Mouse (Mus musculus): ENCODE data around the gene Cdh5. TPM values are rescaled to one million over a fixed set of nuclear protein-coding genes. Genes with fewer than 3 reads are reported as not detected.
A peak's percentile ranks its signal among the peaks of the same experiment; 100 is the strongest.

Gene Cdh5
- polyA plus RNA-seq, 1 experiment: 9.9 TPM

DNA sequence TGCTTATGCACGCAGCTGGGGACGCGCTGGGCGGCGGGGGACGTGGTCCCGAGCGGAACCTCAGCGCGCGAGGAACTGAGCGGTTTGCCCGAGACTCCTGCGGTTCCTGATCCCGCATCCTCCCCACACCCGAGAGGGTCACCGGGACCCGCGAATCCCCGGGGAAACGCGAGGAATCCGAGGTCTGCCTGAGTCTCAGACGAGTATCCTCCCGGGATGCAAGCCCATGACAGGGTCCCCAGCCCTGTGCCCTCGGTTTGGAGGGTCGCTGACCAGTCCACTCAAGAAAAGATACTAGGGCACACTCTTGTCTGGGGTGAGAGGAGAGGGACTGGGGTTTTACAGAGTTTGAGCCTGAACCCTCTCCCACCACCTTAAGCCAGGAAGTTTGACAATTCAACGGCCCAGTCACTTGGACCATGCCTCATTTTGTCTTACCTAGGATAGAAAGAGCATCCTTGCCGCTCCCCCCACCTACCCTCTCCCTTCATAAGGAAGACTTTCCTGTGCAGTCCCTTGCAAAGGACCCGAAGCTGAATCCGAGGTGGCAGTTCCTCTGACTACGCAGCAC lies 69.7 kb downstream of the Cdh5 start:
- no peak for DNase-seq
- TF ChIP-seq POLR2A (IDR thresholded peaks at IDR 0.05; ENCODE audit: borderline replicate concordance, insufficient read depth, low read length) (no peak), CTCF (IDR thresholded peaks at IDR 0.05; ENCODE audit: borderline replicate concordance, insufficient read depth, low read depth, low read length) (no peak)
- H3K4me3 ChIP-seq (replicated peaks; ENCODE audit: insufficient read depth, low read depth, low read length): peak overlapping the region; percentile 3
- peaks cover 3% of the 10 kb centered on the region; the same call in 1 of the 2 replicates for H3K27me3 ChIP-seq (ENCODE audit: control insufficient read depth, insufficient read depth, low read length)
- no peaks in the 10 kb centered on the region for H3K4me1 ChIP-seq (ENCODE audit: control insufficient read depth, insufficient read depth, low read length)
- 5% methylated on average over 32 of the region's 32 CpGs for WGBS
- no peak overlapping the region for H3K27ac ChIP-seq (ENCODE audit: insufficient read depth, low read length)

DNA sequence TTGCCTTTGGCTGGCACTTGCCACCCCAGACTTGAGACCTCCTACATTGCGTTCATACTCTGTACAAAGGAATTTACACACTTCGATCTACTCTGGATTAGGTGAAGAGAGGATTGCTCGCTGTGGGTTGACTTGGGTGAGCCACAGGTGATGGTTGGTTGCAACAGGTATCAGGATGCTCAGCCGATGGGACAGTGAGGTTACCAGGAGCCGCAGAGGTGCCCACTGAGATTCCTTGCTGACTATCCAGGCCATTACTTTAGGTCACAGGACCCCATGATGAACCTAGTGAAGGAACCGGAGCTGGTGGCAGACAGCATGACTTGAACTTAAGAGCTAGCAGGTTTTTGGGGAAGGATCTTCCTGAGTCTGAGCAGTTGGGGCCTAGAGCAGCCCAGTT lies 71.0 kb downstream of the Cdh5 start:
- TF ChIP-seq POLR2A (IDR thresholded peaks at IDR 0.05; ENCODE audit: borderline replicate concordance, insufficient read depth, low read length) (no peak), CTCF (IDR thresholded peaks at IDR 0.05; ENCODE audit: borderline replicate concordance, insufficient read depth, low read depth, low read length) (no peak)
- no peak for DNase-seq
- Histone ChIP-seq H3K27ac (ENCODE audit: insufficient read depth, low read length) (no peak overlapping the region), H3K4me1 (ENCODE audit: control insufficient read depth, insufficient read depth, low read length) (no peaks in the 10 kb centered on the region), H3K27me3 (ENCODE audit: control insufficient read depth, insufficient read depth, low read length) (peaks cover 3% of the 10 kb centered on the region; the same call in 1 of the 2 replicates), H3K4me3 (replicated peaks; ENCODE audit: insufficient read depth, low read depth, low read length) (no peak overlapping the region)
- 90% methylated on average over 6 of the region's 6 CpGs for WGBS

DNA sequence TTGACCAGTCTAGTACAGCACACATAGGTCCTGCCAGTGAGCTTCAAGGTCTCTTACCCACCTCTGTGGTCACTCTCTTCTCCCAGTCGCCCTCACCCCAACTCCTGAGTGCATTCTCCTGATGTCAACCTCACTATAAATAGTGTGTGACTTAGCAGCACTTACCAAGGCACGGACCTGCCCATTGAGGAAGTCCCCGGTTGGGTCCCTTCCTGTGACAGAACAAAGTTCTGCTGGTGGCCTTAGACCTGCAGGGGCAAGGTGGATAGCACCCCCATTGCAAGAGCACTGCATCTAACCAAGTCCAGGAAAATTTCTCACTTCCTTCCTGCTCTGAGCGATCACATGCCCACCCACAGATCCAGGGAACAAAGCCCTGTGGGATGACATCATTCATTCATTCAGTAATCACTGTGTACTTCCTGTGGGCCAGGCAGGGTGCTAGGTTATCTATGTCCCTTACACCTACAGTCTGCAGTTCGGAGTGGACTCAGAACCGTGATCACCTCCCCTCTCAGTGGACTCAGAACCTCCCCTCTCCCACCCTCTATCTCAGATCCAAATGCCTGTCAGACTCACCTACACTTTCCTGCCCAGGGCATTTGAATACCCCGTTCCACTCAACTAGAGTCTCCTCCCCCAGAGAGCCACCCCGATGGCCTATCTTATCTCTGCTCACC lies 74.6 kb downstream of the Cdh5 start:
- TF ChIP-seq CTCF (IDR thresholded peaks at IDR 0.05; ENCODE audit: borderline replicate concordance, insufficient read depth, low read depth, low read length): no peak
- TF ChIP-seq POLR2A (IDR thresholded peaks at IDR 0.05; ENCODE audit: borderline replicate concordance, insufficient read depth, low read length): no peak
- no peak overlapping the region for H3K27ac ChIP-seq (ENCODE audit: insufficient read depth, low read length)
- WGBS: 79% methylated on average over 8 of the region's 8 CpGs
- H3K4me3 ChIP-seq (replicated peaks; ENCODE audit: insufficient read depth, low read depth, low read length): no peak overlapping the region
- no peaks in the 10 kb centered on the region for H3K27me3 ChIP-seq (ENCODE audit: control insufficient read depth, insufficient read depth, low read length)
- no peaks in the 10 kb centered on the region for H3K4me1 ChIP-seq (ENCODE audit: control insufficient read depth, insufficient read depth, low read length)
- no peak for DNase-seq

- no peak for DNase-seq
- Histone ChIP-seq H3K4me3 (replicated peaks; ENCODE audit: insufficient read depth, low read depth, low read length) (no peak overlapping the region), H3K27ac (ENCODE audit: insufficient read depth, low read length) (no peak overlapping the region), H3K27me3 (ENCODE audit: control insufficient read depth, insufficient read depth, low read length) (no peaks in the 10 kb centered on the region), H3K4me1 (ENCODE audit: control insufficient read depth, insufficient read depth, low read length) (no peaks in the 10 kb centered on the region)
- 58% methylated on average over 4 of the region's 4 CpGs for WGBS
- TF ChIP-seq CTCF (IDR thresholded peaks at IDR 0.05; ENCODE audit: borderline replicate concordance, insufficient read depth, low read depth, low read length): no peak
- TF ChIP-seq POLR2A (IDR thresholded peaks at IDR 0.05; ENCODE audit: borderline replicate concordance, insufficient read depth, low read length): no peak
Measured at GRCm38 (mm10) chr8:104177054-104177453, 75.6 kb downstream of the Cdh5 start.

GRCm38 (mm10) chr8:104184905-104185304 lies 83.5 kb downstream of the Cdh5 start:
- Histone ChIP-seq H3K27ac (ENCODE audit: insufficient read depth, low read length) (no peak overlapping the region), H3K4me3 (replicated peaks; ENCODE audit: insufficient read depth, low read depth, low read length) (no peak overlapping the region), H3K4me1 (ENCODE audit: control insufficient read depth, insufficient read depth, low read length) (no peaks in the 10 kb centered on the region), H3K27me3 (ENCODE audit: control insufficient read depth, insufficient read depth, low read length) (no peaks in the 10 kb centered on the region)
- DNase-seq: no peak
- no peak for TF ChIP-seq CTCF (IDR thresholded peaks at IDR 0.05; ENCODE audit: borderline replicate concordance, insufficient read depth, low read depth, low read length)
- TF ChIP-seq POLR2A (IDR thresholded peaks at IDR 0.05; ENCODE audit: borderline replicate concordance, insufficient read depth, low read length): no peak
- WGBS: 25% methylated on average over 6 of the region's 6 CpGs

DNA sequence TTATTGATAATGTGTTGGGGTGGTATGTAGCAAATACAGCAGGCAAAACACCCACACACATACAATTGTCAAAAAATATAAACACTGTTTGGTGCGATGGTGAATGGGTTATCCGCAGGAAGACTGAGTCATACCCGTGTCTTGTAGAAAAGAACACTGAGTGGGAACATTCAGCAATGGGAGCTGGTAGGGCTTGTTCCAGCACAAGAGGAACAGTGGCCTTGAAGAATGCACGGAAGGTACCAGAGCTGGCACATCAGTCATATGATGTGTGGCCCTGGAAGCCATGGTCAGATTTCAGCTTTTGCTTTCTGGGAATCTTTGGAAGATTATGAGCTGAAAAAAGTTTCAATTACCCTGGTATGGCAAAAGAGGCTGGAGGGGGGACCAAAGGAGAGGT lies 85.4 kb downstream of the Cdh5 start:
- TF ChIP-seq CTCF (IDR thresholded peaks at IDR 0.05; ENCODE audit: borderline replicate concordance, insufficient read depth, low read depth, low read length) (no peak), POLR2A (IDR thresholded peaks at IDR 0.05; ENCODE audit: borderline replicate concordance, insufficient read depth, low read length) (no peak)
- 91% methylated on average over 4 of the region's 4 CpGs for WGBS
- DNase-seq: no peak
- Histone ChIP-seq H3K4me1 (ENCODE audit: control insufficient read depth, insufficient read depth, low read length) (no peaks in the 10 kb centered on the region), H3K27me3 (ENCODE audit: control insufficient read depth, insufficient read depth, low read length) (no peaks in the 10 kb centered on the region), H3K4me3 (replicated peaks; ENCODE audit: insufficient read depth, low read depth, low read length) (no peak overlapping the region), H3K27ac (ENCODE audit: insufficient read depth, low read length) (no peak overlapping the region)

DNA sequence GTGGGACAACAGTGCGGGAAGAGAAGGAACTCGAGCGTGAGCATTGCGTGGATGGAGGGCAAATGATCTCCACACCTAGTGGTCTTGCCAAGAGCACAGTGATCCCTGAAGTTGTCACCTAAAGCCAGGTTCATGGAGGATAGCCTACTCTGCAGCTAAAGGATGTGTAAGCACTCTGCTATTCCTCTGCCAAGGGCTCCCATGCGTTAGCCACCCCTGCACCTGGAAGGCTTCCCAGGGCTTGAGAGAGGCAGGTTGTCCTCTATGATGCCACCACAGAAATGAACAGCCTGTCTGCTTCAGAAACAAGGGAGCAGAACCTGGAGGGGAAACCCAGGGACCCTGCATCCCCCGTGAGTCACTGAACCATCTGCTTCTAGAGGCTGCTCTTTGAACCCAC lies 86.2 kb downstream of the Cdh5 start:
- TF ChIP-seq CTCF (IDR thresholded peaks at IDR 0.05; ENCODE audit: borderline replicate concordance, insufficient read depth, low read depth, low read length) (no peak), POLR2A (IDR thresholded peaks at IDR 0.05; ENCODE audit: borderline replicate concordance, insufficient read depth, low read length) (no peak)
- Histone ChIP-seq H3K4me1 (ENCODE audit: control insufficient read depth, insufficient read depth, low read length) (no peaks in the 10 kb centered on the region), H3K27me3 (ENCODE audit: control insufficient read depth, insufficient read depth, low read length) (no peaks in the 10 kb centered on the region), H3K27ac (ENCODE audit: insufficient read depth, low read length) (no peak overlapping the region), H3K4me3 (replicated peaks; ENCODE audit: insufficient read depth, low read depth, low read length) (no peak overlapping the region)
- 78% methylated on average over 6 of the region's 6 CpGs for WGBS
- DNase-seq: no peak

- Histone ChIP-seq H3K4me3 (replicated peaks; ENCODE audit: insufficient read depth, low read depth, low read length) (no peak overlapping the region), H3K4me1 (ENCODE audit: control insufficient read depth, insufficient read depth, low read length) (no peaks in the 10 kb centered on the region), H3K27me3 (ENCODE audit: control insufficient read depth, insufficient read depth, low read length) (no peaks in the 10 kb centered on the region), H3K27ac (ENCODE audit: insufficient read depth, low read length) (no peak overlapping the region)
- TF ChIP-seq POLR2A (IDR thresholded peaks at IDR 0.05; ENCODE audit: borderline replicate concordance, insufficient read depth, low read length) (no peak), CTCF (IDR thresholded peaks at IDR 0.05; ENCODE audit: borderline replicate concordance, insufficient read depth, low read depth, low read length) (no peak)
- WGBS: 62% methylated on average over 5 of the region's 5 CpGs
- no peak for DNase-seq
Measured at GRCm38 (mm10) chr8:104188459-104188858, 87.0 kb downstream of the Cdh5 start.
